Mouse (Mus musculus): Measurements from ENCODE around the gene Il1f6. TPM values are rescaled to one million over a fixed set of nuclear protein-coding genes. Genes with fewer than 3 reads are reported as not detected.
A peak's percentile ranks its signal among the peaks of the same experiment; 100 is the strongest.
"Not testable (repeated sequence)": the region's sequence is repeated elsewhere in the genome, so short reads cannot be mapped to it uniquely, and the experiment has no call there.

The Il1f6 gene
- not detected in 2 replicates for polyA plus RNA-seq (2014; fragmentation: Nextera tagmentation; extraction: Ambion mirVana)

DNA sequence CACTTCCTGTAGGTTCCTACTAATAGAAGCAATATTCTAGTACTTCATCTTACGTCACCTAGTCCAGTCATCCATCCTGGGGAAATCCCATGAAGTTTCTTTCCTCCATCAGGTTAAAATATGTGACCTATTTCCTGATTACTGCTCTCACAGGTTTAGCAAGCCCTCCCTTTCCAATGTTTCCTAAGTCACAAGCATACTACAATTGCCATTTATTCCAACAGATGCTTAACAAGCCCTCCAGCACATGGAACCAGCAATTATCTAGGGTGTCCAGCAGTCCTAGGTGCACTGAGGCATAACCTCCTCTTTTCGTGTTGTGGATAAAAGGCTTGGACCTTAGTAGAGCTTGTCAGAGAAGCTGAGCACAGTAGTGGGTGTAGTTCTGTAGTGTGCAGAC is at the start of gene Il1f6:
Gene Il1f6 (plus strand): TSS at position 301 of the 400 bp plus-strand sequence.
- Histone ChIP-seq H3K4me3 (ENCODE audit: low read depth, low read length) (no peak within 1 kb of the TSS), H3K9me3 (ENCODE audit: control insufficient read depth, low read depth, low read length) (no peaks in the 10 kb centered on the region), H3K4me1 (ENCODE audit: control insufficient read depth, insufficient read depth, low read length) (no peaks in the 10 kb centered on the region), H3K9ac (replicated peaks; ENCODE audit: low read depth, low read length) (no peak within 1 kb of the TSS), H3K4me2 (replicated peaks; ENCODE audit: low read depth, low read length) (no peak within 1 kb of the TSS), H3K27ac (ENCODE audit: low read length) (no peak within 1 kb of the TSS), H3K36me3 (ENCODE audit: control insufficient read depth, insufficient read depth, low read length) (no peaks in the 10 kb centered on the region), H3K27me3 (ENCODE audit: control insufficient read depth, insufficient read depth, low read length) (no peaks in the 10 kb centered on the region)
- 86% methylated on average over 2 of the region's 2 CpGs for WGBS
- no peak for ATAC-seq (ENCODE audit: insufficient number of reproducible peaks, insufficient read depth, low FRiP score, low read depth)

DNA sequence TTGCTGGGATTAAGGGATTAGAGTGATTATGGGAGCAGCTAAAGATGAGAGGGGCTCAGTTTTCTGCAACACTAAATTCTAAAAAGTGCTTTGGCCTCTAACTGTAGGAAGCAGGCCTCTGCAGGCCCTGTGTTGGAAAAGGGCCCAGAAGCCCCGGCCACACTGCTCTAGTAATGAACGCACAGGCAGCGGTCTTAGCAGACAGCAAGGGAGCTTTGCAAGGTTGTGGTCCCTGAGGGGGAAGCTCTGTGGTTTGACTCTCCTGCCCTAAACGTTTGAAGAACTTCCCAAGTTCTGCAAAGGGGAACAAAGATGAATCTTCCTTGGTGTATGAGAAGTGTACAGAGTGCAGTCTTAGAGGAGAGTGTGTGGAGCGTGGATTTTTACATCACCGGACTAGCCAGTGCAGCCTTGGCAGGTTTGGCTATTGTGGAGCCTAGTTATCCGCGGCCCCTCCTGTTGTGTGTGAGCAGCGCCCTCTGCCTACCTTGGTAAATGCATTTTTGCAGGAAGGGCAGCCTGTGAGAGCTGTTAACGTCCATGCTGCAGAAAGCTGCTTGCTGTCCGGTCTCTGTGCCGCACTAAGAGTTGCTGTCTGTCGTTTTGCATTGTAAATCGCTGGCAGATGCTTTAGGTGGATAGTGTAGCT is 33.4 kb upstream of the Il1f6 start:
- not testable (repeated sequence) for H3K36me3 ChIP-seq (ENCODE audit: control insufficient read depth, insufficient read depth, low read length); H3K9ac ChIP-seq (replicated peaks; ENCODE audit: low read depth, low read length); H3K4me1 ChIP-seq (ENCODE audit: control insufficient read depth, insufficient read depth, low read length); H3K9me3 ChIP-seq (ENCODE audit: control insufficient read depth, low read depth, low read length); H3K27ac ChIP-seq (ENCODE audit: low read length); H3K27me3 ChIP-seq (ENCODE audit: control insufficient read depth, insufficient read depth, low read length); H3K4me2 ChIP-seq (replicated peaks; ENCODE audit: low read depth, low read length); H3K4me3 ChIP-seq (ENCODE audit: low read depth, low read length)
- ATAC-seq (ENCODE audit: insufficient number of reproducible peaks, insufficient read depth, low FRiP score, low read depth): peak; percentile 46; the same call in 1 of the 2 replicates
- WGBS: 18% methylated on average over 14 of the region's 14 CpGs

DNA sequence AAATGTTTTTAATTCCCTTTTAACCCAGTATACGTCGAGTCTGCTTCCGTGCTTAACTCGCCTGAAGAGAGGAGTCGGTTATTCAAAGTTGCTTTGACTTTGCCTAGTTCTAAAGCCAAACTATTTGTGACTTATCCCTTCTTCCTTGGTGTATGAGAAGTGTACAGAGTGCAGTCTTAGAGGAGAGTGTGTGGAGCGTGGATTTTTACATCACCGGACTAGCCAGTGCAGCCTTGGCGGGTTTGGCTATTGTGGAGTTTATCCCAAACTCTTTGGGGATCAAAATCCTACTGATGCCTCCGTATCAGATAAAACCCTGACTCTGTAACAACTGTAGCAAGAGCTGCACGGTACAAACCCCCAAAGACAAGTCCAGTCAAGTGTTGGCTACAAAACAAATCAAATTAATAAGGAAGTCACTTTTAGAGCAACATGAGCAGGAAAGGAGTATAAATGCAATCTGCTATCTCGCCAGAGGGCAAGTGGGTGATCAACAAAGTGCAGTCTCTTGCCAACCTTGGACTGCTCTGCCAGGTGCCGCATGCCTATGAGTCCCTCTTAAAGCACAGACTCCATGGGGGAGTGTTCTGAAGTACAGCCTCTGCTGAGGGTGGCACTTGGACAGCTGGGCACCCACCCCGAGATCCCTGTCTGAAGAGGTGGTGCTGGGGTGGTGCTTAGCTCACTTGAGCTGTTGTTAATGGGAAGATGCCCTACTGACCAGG is 32.6 kb upstream of the Il1f6 start:
- not testable (repeated sequence) for H3K4me2 ChIP-seq (replicated peaks; ENCODE audit: low read depth, low read length); H3K36me3 ChIP-seq (ENCODE audit: control insufficient read depth, insufficient read depth, low read length); H3K4me1 ChIP-seq (ENCODE audit: control insufficient read depth, insufficient read depth, low read length); H3K9ac ChIP-seq (replicated peaks; ENCODE audit: low read depth, low read length); H3K27me3 ChIP-seq (ENCODE audit: control insufficient read depth, insufficient read depth, low read length); H3K27ac ChIP-seq (ENCODE audit: low read length); H3K4me3 ChIP-seq (ENCODE audit: low read depth, low read length); H3K9me3 ChIP-seq (ENCODE audit: control insufficient read depth, low read depth, low read length); ATAC-seq (ENCODE audit: insufficient number of reproducible peaks, insufficient read depth, low FRiP score, low read depth)
- 54% methylated on average over 13 of the region's 13 CpGs for WGBS

DNA sequence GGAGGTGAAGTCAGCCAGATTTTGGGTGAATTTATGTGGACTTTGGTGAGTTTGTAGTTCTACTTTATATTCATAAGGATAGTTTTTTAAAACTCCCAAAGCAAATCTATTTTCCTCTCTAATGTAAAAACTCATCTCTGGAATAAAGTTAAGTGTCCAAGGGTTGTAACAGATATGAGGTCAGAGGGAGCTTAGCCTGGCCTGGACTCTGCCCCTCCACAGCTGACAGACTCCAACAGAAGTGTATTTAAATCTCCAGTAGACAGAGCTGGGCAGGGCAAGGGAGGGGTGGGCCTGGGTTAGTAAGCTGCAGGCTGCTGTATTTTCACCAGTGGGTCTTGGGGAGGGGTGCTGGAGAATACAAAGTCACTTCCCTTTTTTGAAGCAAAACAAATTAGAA is 31.1 kb upstream of the Il1f6 start:
- not testable (repeated sequence) for H3K4me3 ChIP-seq (ENCODE audit: low read depth, low read length); ATAC-seq (ENCODE audit: insufficient number of reproducible peaks, insufficient read depth, low FRiP score, low read depth); H3K9me3 ChIP-seq (ENCODE audit: control insufficient read depth, low read depth, low read length); H3K27ac ChIP-seq (ENCODE audit: low read length); H3K9ac ChIP-seq (replicated peaks; ENCODE audit: low read depth, low read length); H3K4me2 ChIP-seq (replicated peaks; ENCODE audit: low read depth, low read length); H3K36me3 ChIP-seq (ENCODE audit: control insufficient read depth, insufficient read depth, low read length); H3K4me1 ChIP-seq (ENCODE audit: control insufficient read depth, insufficient read depth, low read length); H3K27me3 ChIP-seq (ENCODE audit: control insufficient read depth, insufficient read depth, low read length)

DNA sequence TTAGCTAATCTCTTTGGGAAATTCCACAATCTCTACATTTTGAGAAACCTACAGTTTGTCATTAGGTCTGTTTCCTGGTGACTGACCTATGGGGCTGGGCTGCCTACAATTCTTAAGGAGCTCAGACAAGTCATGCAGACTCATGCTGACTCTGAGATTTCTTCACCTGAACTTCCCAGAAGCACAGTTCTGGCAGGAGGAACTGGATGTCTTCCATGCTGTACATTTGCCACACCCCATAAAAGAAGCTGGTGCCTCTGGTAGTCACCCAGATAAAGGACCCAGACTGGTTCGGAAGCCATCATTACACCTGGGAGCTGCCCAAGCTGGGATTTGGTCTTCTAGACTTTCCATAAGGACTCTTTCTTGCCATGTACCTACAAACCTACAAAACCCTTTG is 29.0 kb upstream of the Il1f6 start, which contains the start of gene Il1f9:
Gene Il1f9 (plus strand): TSS at position 301 of the 400 bp plus-strand sequence.
- Histone ChIP-seq H3K36me3 (ENCODE audit: control insufficient read depth, insufficient read depth, low read length) (no peaks in the 10 kb centered on the region), H3K4me2 (replicated peaks; ENCODE audit: low read depth, low read length) (no peak within 1 kb of the TSS), H3K9ac (replicated peaks; ENCODE audit: low read depth, low read length) (no peak within 1 kb of the TSS), H3K9me3 (ENCODE audit: control insufficient read depth, low read depth, low read length) (no peaks in the 10 kb centered on the region), H3K27ac (ENCODE audit: low read length) (no peak within 1 kb of the TSS), H3K4me3 (ENCODE audit: low read depth, low read length) (no peak within 1 kb of the TSS), H3K27me3 (ENCODE audit: control insufficient read depth, insufficient read depth, low read length) (no peaks in the 10 kb centered on the region), H3K4me1 (ENCODE audit: control insufficient read depth, insufficient read depth, low read length) (no peaks in the 10 kb centered on the region)
- ATAC-seq (ENCODE audit: insufficient number of reproducible peaks, insufficient read depth, low FRiP score, low read depth): no peak
- 93% methylated on average over 1 of the region's 1 CpGs for WGBS

DNA sequence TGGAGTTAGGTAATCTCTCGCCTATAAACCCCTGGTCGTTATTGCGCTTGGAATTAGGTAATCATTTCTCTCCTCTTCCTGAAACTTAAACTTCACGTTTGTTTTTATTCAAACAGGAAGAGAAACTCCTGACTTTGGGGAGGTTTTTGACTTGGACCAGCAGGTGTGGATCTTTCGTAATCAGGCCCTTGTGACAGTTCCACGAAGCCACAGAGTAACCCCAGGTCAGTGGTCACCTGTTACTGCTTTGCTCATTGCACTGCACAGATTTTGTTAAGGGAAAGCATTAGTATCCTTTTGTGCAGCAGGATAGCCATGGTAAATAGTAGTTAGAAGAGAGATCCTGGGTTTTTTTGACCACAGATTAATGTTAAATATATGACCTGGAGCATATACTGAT is 27.6 kb upstream of the Il1f6 start:
- Histone ChIP-seq H3K36me3 (ENCODE audit: control insufficient read depth, insufficient read depth, low read length) (no peaks in the 10 kb centered on the region), H3K4me1 (ENCODE audit: control insufficient read depth, insufficient read depth, low read length) (no peaks in the 10 kb centered on the region), H3K27me3 (ENCODE audit: control insufficient read depth, insufficient read depth, low read length) (no peaks in the 10 kb centered on the region), H3K4me3 (ENCODE audit: low read depth, low read length) (no peak overlapping the region), H3K9ac (replicated peaks; ENCODE audit: low read depth, low read length) (no peak overlapping the region), H3K4me2 (replicated peaks; ENCODE audit: low read depth, low read length) (no peak overlapping the region), H3K9me3 (ENCODE audit: control insufficient read depth, low read depth, low read length) (no peaks in the 10 kb centered on the region), H3K27ac (ENCODE audit: low read length) (no peak overlapping the region)
- WGBS: 56% methylated on average over 6 of the region's 6 CpGs
- ATAC-seq (ENCODE audit: insufficient number of reproducible peaks, insufficient read depth, low FRiP score, low read depth): no peak

DNA sequence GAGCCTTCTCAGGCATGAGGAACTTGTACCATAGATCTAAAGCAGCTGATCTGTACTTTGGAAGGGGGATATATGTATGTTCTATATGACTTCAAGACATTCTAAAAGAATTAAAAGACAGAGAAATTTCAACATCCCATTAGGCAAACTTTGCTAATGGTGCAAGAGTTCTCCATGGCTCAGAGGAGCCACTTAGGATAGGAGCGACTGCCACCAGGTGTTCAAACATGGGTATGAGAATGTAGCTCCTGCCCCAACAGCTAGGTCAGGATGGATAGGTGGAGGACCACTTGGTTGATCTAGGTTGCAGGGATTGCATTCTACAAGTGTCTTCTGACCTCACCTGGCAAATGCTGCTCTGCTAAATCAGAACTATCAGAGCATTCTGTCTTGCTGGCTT is 27.0 kb upstream of the Il1f6 start:
- no peak overlapping the region for H3K4me3 ChIP-seq (ENCODE audit: low read depth, low read length)
- ATAC-seq (ENCODE audit: insufficient number of reproducible peaks, insufficient read depth, low FRiP score, low read depth): no peak

DNA sequence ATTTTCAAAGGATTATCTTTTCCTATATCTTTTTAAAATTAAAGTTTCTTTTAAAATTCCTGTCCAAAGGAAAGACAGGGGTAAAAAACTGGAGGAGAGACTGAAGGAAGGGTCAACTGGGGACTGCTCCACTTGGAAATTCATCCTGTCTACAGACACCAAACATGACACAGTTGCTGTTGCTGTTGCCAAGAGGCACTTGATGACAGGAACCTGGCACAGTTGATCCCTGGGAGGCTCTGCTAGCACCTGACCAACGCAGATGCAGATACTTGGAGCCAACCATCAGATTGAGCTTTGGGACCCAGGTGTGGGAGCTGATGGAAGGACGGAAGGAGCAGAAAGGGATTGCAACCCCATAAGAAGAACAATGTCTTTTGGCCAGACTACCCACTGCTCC is 12.0 kb downstream of the Il1f6 start:
- H3K4me3 ChIP-seq (ENCODE audit: low read depth, low read length): no peak overlapping the region
- 84% methylated on average over 2 of the region's 2 CpGs for WGBS
- H3K36me3 ChIP-seq (ENCODE audit: control insufficient read depth, insufficient read depth, low read length): no peaks in the 10 kb centered on the region
- no peaks in the 10 kb centered on the region for H3K27me3 ChIP-seq (ENCODE audit: control insufficient read depth, insufficient read depth, low read length)
- no peak overlapping the region for H3K27ac ChIP-seq (ENCODE audit: low read length)
- H3K9me3 ChIP-seq (ENCODE audit: control insufficient read depth, low read depth, low read length): no peaks in the 10 kb centered on the region
- no peaks in the 10 kb centered on the region for H3K4me1 ChIP-seq (ENCODE audit: control insufficient read depth, insufficient read depth, low read length)
- no peak overlapping the region for H3K9ac ChIP-seq (replicated peaks; ENCODE audit: low read depth, low read length)
- H3K4me2 ChIP-seq (replicated peaks; ENCODE audit: low read depth, low read length): no peak overlapping the region
- no peak for ATAC-seq (ENCODE audit: insufficient number of reproducible peaks, insufficient read depth, low FRiP score, low read depth)

More for the DNA sequence above, 27.0 kb upstream of the Il1f6 start:
- Histone ChIP-seq H3K36me3 (ENCODE audit: control insufficient read depth, insufficient read depth, low read length) (no peaks in the 10 kb centered on the region), H3K27me3 (ENCODE audit: control insufficient read depth, insufficient read depth, low read length) (no peaks in the 10 kb centered on the region), H3K9me3 (ENCODE audit: control insufficient read depth, low read depth, low read length) (no peaks in the 10 kb centered on the region), H3K9ac (replicated peaks; ENCODE audit: low read depth, low read length) (no peak overlapping the region), H3K4me2 (replicated peaks; ENCODE audit: low read depth, low read length) (no peak overlapping the region), H3K4me1 (ENCODE audit: control insufficient read depth, insufficient read depth, low read length) (no peaks in the 10 kb centered on the region), H3K27ac (ENCODE audit: low read length) (no peak overlapping the region)
- WGBS: 52% methylated on average over 1 of the region's 1 CpGs

Data from stomach, embryonic 14.5 days (tissue).